Mouse (Mus musculus) forebrain, postnatal 0 days (tissue): ENCODE data around the gene Ptgfrn. TPM values are rescaled to one million over a fixed set of nuclear protein-coding genes. Genes with fewer than 3 reads are reported as not detected.

ENCODE experiments used
- ATAC-seq: fragments of 200-750 bp; cut with Nextera tagmentation; 2 replicates; pipeline ENCODE4 v1.8.0; 2017; ENCODE audit warnings: mild to moderate bottlenecking, moderate library complexity
- DNase-seq: peaks from one replicate; pipeline ENCODE4 v3.0.0-alpha.2; 2015
- H3K27ac ChIP-seq: fragments of 300-500 bp; sonication (generic); 2 replicates; pipeline ENCODE4 v1.5.1; 2014; ENCODE audit warnings: low read depth, mild to moderate bottlenecking, antibody characterized with exemption, low read length, moderate library complexity, mixed read lengths
- H3K27me3 ChIP-seq: fragments of 300-500 bp; sonication (generic); 2 replicates; pipeline ENCODE4 v1.6.1; 2014; ENCODE audit warnings: mild to moderate bottlenecking, low read length, mixed read lengths; ENCODE audit not compliant: insufficient read depth
- H3K36me3 ChIP-seq: fragments of 300-500 bp; sonication (generic); 2 replicates; pipeline ENCODE4 v1.6.1; 2014; ENCODE audit warnings: mild to moderate bottlenecking, moderate library complexity; ENCODE audit not compliant: insufficient read depth
- H3K4me1 ChIP-seq: fragments of 300-500 bp; sonication (generic); 2 replicates; pipeline ENCODE4 v1.6.1; 2014; ENCODE audit warnings: antibody characterized with exemption; ENCODE audit not compliant: insufficient read depth
- H3K4me2 ChIP-seq: fragments of 300-500 bp; sonication (generic); 2 replicates; pipeline ENCODE4 v1.6.1; 2014; ENCODE audit warnings: low read depth, mild to moderate bottlenecking, moderate library complexity
- H3K4me3 ChIP-seq: fragments of 300-500 bp; sonication (generic); 2 replicates; pipeline ENCODE4 v1.5.1; 2014; ENCODE audit warnings: low read depth, low read length, mixed read lengths
- H3K9ac ChIP-seq: fragments of 300-500 bp; sonication (generic); 2 replicates; pipeline ENCODE4 v1.6.1; 2014; ENCODE audit warnings: mild to moderate bottlenecking
- H3K9me3 ChIP-seq: fragments of 300-500 bp; sonication (generic); 2 replicates; pipeline ENCODE4 v1.6.1; 2016; ENCODE audit warnings: low read length
- CTCF ChIP-seq: sonication (generic); IDR thresholded peaks from 2 replicates; pipeline ENCODE4 v1.5.1; 2016; ENCODE audit warnings: antibody characterized with exemption, control low read depth, low read depth
- WGBS: fragments of 180-500 bp; shearing (Covaris S2); extraction: QIAGEN DNeasy Blood & Tissue Kit; methylation state at CpG from one replicate; pipeline ENCODE4 v1.1.7; 2014; 5-methylcytosine and 5-hydroxymethylcytosine counted together
- polyA plus RNA-seq: library from polyadenylated mRNA; unstranded; fragments of >200 nt; fragmentation: Nextera tagmentation; extraction: Ambion mirVana; gene quantifications from 2 replicates; pipeline ENCODE4 v1.2.1, GENCODE M21; 2015
- total RNA-seq: library from RNA; depleted of rRNA; stranded (reverse); fragments of >200 nt; gene quantifications from 2 replicates; pipeline ENCODE4 v1.2.3, GENCODE M21; 2014

Ptgfrn gene
- total and polyA plus RNA-seq, 2 experiments from 2014 or later = 3.2 to 40.2 TPM

DNA sequence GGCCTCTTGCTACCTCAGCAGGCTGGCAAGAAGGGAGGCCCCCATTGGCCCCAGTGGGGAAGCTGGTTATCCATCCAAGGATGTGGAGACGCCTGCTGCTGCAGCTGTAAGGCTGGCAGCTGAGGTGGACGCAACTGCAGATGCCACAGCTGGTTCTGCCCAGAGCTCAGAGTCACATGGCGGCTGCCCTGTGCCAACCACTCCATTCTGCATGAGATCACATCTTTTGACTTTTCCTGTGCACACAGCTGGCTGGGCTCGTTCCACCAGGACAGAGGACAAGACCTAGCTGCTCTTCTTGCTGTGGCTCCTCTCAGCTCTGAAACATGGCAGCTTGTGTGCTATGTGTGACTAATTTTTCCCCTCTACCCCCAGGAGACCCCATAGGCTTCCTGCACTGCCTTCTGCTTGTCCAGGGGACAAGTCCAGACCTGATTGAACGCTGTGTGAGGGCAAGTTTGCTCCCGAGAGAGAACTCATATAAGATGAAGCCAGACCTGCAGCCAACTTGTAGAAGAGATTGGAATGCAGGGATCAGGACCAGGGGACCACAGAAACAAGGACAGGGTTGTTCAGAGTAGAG lies 34.4 kb upstream of the Ptgfrn start:
- Histone ChIP-seq H3K36me3 (no peaks in the 10 kb centered on the region), H3K9ac (no peak overlapping the region), H3K4me1 (peaks cover 25% of the 10 kb centered on the region), H3K4me3 (no peak overlapping the region), H3K9me3 (0 out of 2 replicates have a peak, but pooled peaks cover 4% of the 10 kb centered on the region), H3K27ac (peak overlapping the region; percentile 86; the same call in 1 of the 2 replicates), H3K4me2 (no peak overlapping the region), H3K27me3 (no peaks in the 10 kb centered on the region)
- no peak for DNase-seq
- TF ChIP-seq CTCF = no peak
- whole genome bisulfite sequencing = 65% methylated on average over 6 of the region's 6 CpGs
- no peak for ATAC-seq

DNA sequence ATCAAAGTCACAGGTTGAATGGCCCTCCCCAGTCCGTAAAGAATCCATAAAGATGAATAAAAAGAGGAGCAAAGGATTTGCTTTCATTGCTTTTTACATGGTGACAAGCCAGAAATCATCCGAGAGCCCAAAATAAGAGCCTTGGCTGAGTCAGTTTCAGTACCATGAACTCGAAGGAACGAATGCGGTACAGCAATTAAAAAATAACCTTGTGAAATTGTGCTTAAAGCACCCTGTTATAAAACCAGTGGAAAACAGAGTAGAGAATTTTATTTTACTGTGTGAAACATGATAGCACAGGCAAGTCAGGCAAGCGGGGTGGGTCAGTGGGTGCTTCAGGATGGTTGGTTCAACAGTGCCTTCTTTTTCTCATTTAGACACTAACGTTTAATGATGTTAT lies 33.4 kb upstream of the Ptgfrn start:
- Histone ChIP-seq H3K36me3 (no peaks in the 10 kb centered on the region), H3K9me3 (0 out of 2 replicates have a peak, but pooled peaks cover 4% of the 10 kb centered on the region), H3K27ac (no peak overlapping the region), H3K4me3 (no peak overlapping the region), H3K4me1 (peaks cover 25% of the 10 kb centered on the region), H3K4me2 (no peak overlapping the region), H3K27me3 (no peaks in the 10 kb centered on the region), H3K9ac (no peak overlapping the region)
- DNase-seq (no peak), ATAC-seq (no peak)
- TF ChIP-seq CTCF = no peak
- 79% methylated on average over 7 of the region's 7 CpGs for WGBS

DNA sequence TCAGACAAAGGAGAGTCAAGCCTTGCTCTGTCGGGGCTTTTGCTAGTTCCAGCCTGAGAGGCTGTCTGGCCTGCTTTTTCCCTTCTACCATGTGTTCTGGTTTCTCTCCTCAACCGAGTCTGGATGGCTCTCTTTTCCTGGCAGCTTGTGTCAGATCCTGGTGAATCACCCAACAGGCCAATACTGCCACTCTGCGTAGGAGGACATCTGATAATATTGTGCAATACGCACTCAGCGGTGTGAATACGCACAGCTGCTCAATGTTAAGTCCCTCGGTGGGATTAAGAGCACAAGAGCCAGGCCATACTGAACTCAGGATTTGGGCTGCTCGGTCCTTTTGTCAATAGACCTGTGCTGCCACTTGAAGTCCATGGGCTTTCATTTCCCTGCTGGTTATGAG lies 31.8 kb upstream of the Ptgfrn start:
- Histone ChIP-seq H3K9me3 (no peaks in the 10 kb centered on the region), H3K27me3 (no peaks in the 10 kb centered on the region), H3K4me1 (peaks cover 25% of the 10 kb centered on the region), H3K27ac (peak overlapping the region; percentile 15; the same call in 1 of the 2 replicates), H3K36me3 (no peaks in the 10 kb centered on the region), H3K4me2 (no peak overlapping the region), H3K9ac (no peak overlapping the region), H3K4me3 (no peak overlapping the region)
- ATAC-seq (no peak), DNase-seq (no peak)
- no peak for TF ChIP-seq CTCF
- 72% methylated on average over 8 of the region's 8 CpGs for WGBS

GRCm38 (mm10) chr3:101139958-101140357 lies 29.9 kb upstream of the Ptgfrn start:
- no peaks in the 10 kb centered on the region for H3K27me3 ChIP-seq
- no peak for TF ChIP-seq CTCF
- no peak for DNase-seq
- no peaks in the 10 kb centered on the region for H3K36me3 ChIP-seq
- 85% methylated on average over 7 of the region's 7 CpGs for WGBS
- no peak overlapping the region for H3K4me3 ChIP-seq
- H3K4me1 ChIP-seq = peaks cover 9% of the 10 kb centered on the region; the same call in 1 of the 2 replicates
- ATAC-seq = no peak
- no peaks in the 10 kb centered on the region for H3K9me3 ChIP-seq
- H3K27ac ChIP-seq = no peak overlapping the region
- H3K9ac ChIP-seq = no peak overlapping the region
- H3K4me2 ChIP-seq = no peak overlapping the region

DNA sequence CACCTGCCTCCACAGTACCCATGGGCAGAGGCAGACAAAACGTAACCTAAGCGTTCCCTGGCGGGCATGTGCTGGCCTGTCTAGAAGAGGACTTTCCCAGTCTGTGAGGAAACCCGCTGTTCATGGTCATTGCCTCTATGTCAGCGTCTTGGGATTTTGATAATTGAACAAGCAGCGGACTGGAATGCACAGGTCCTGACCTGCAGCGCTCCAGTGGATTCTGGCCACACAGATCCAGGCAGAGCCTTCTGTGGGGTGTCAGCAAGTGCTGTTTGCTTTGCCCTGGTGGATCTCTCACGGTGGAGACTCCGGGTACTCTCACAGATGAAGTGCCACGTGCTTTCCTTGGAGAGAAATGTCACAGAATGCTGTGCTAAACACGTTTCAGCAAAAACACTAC lies 26.4 kb upstream of the Ptgfrn start:
- Histone ChIP-seq H3K9ac (no peak overlapping the region), H3K27ac (no peak overlapping the region), H3K4me1 (no peaks in the 10 kb centered on the region), H3K27me3 (no peaks in the 10 kb centered on the region), H3K4me2 (no peak overlapping the region), H3K36me3 (no peaks in the 10 kb centered on the region), H3K4me3 (no peak overlapping the region), H3K9me3 (no peaks in the 10 kb centered on the region)
- peak; percentile 16; the same call in 1 of the 2 replicates for ATAC-seq
- no peak for TF ChIP-seq CTCF
- no peak for DNase-seq
- 49% methylated on average over 11 of the region's 11 CpGs for WGBS

GRCm38 (mm10) chr3:101134861-101135260 lies 24.8 kb upstream of the Ptgfrn start:
- Histone ChIP-seq H3K4me3 (no peak overlapping the region), H3K27ac (no peak overlapping the region), H3K9me3 (no peaks in the 10 kb centered on the region), H3K4me2 (no peak overlapping the region), H3K9ac (no peak overlapping the region), H3K27me3 (no peaks in the 10 kb centered on the region), H3K4me1 (no peaks in the 10 kb centered on the region), H3K36me3 (no peaks in the 10 kb centered on the region)
- ATAC-seq (no peak), DNase-seq (no peak)
- TF ChIP-seq CTCF = no peak
- WGBS = 96% methylated on average over 9 of the region's 9 CpGs

- Histone ChIP-seq H3K9ac (no peak overlapping the region), H3K27ac (no peak overlapping the region), H3K9me3 (no peaks in the 10 kb centered on the region), H3K27me3 (no peaks in the 10 kb centered on the region), H3K4me2 (no peak overlapping the region), H3K4me3 (no peak overlapping the region), H3K4me1 (no peaks in the 10 kb centered on the region), H3K36me3 (no peaks in the 10 kb centered on the region)
- DNase-seq (no peak), ATAC-seq (no peak)
- 93% methylated on average over 6 of the region's 6 CpGs for WGBS
- no peak for TF ChIP-seq CTCF
Observed at GRCm38 (mm10) chr3:101132981-101133380, 22.9 kb upstream of the Ptgfrn start.

GRCm38 (mm10) chr3:101131772-101132171 lies 21.7 kb upstream of the Ptgfrn start:
- no peak for ATAC-seq
- WGBS = 93% methylated on average over 5 of the region's 5 CpGs
- no peak overlapping the region for H3K9ac ChIP-seq

More at GRCm38 (mm10) chr3:101131772-101132171, 21.7 kb upstream of the Ptgfrn start:
- Histone ChIP-seq H3K4me3 (no peak overlapping the region), H3K36me3 (no peaks in the 10 kb centered on the region), H3K4me2 (no peak overlapping the region), H3K4me1 (no peaks in the 10 kb centered on the region), H3K27ac (no peak overlapping the region), H3K9me3 (no peaks in the 10 kb centered on the region), H3K27me3 (no peaks in the 10 kb centered on the region)
- TF ChIP-seq CTCF = no peak
- no peak for DNase-seq
